Mouse (Mus musculus) WW6 (cell line): ENCODE results near the gene Dmgdh.

Experiments used
- DNase-seq: peaks from one replicate; pipeline ENCODE4 v3.0.0-alpha.2; 2013; ENCODE audit warnings: low read depth, low spot score

The Dmgdh gene

GRCm38 (mm10) chr13:93772279-93772636 is 98.0 kb downstream of the Dmgdh start:
- DNase-seq: no peak

DNA sequence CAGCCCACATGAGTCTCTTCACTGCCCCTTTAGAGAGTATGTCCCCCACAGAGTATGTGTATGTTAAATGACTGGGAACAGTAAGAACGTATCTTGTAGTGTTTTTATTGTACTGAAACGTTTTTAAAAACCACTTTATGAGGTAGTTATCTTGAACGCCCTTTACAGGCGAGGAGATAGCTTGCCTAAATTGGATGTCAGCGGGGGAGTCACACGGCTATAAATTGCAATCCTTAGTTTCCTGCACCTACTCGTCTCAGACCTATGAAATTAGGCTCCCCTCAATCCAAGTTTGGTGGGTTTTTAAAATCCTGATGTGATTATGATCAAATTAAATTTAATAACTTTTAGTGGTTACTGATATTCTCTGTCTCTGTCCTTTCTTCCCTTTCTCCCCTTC is 98.6 kb downstream of the Dmgdh start:
- DNase-seq: no peak

DNA sequence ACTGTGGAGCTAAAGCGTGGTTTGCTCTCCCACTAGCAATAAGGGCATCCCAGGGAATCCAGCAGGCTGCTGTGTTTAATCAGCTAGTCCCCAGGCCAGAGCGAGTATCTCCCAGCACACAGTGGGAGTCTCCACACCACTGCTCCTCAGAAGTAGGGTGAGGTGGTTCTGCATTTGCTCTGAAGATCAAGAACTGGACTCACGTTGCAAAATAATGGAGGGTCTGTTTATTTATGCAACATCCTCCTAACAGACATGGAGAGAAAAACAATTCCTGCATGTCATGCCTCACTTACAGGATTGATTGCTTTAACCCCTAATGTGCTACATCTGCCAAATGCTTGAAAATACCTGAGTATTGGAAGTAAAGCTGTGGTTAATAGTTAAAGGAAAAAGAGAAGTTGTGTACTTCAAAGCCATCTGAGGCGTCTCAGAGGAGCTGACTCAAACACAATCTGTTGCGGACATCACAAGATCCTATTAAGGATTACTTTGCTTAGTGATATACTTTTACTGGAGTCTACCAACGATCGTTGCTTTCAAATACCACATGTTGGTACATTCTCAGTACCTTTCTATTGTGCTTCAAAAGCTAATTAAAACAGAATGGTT is 99.6 kb downstream of the Dmgdh start:
- DNase-seq: no peak

GRCm38 (mm10) chr13:93782823-93783222 is 108.6 kb downstream of the Dmgdh start:
- no peak for DNase-seq

- DNase-seq: no peak
Observed at GRCm38 (mm10) chr13:93785329-93785728, 111.1 kb downstream of the Dmgdh start.

DNA sequence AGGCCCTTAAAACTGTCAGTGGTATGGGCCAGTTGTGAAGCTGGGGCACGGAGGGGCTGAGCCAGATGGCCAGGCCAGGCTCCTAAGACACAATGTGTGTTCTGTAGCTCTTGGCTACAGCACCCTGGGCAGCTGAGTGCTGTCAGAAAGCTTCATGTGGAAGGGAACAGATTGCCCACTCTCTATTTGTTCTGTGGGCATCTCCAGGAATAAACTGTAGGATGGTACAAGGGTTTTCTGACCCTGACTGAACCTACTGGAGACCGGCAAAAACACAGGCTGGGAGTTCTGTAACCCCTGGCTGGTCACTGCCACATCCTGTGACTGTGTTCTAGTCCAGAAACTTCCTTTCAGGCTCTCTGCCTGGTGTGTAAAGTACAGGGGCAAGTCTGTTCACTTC is 111.8 kb downstream of the Dmgdh start:
- DNase-seq: no peak

DNA sequence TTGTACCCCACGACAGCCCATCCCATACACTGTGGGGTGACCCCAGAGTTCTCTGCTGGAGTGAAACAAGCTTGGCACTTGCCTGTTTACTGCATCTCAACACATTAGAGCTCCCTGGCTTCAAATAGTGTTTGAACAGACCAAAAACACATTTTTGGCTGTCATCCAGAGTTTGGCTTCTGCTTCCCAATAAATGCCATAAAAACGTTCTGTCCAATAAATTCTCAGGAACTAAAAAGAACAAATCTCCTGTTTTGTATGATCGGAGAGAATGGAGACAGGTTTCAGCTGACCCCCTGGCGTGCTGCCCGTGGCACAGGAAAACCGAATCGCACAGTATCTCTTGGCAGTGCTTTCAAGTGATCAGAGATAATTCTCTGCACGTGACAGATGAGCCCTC is 113.4 kb downstream of the Dmgdh start:
- DNase-seq: no peak

DNA sequence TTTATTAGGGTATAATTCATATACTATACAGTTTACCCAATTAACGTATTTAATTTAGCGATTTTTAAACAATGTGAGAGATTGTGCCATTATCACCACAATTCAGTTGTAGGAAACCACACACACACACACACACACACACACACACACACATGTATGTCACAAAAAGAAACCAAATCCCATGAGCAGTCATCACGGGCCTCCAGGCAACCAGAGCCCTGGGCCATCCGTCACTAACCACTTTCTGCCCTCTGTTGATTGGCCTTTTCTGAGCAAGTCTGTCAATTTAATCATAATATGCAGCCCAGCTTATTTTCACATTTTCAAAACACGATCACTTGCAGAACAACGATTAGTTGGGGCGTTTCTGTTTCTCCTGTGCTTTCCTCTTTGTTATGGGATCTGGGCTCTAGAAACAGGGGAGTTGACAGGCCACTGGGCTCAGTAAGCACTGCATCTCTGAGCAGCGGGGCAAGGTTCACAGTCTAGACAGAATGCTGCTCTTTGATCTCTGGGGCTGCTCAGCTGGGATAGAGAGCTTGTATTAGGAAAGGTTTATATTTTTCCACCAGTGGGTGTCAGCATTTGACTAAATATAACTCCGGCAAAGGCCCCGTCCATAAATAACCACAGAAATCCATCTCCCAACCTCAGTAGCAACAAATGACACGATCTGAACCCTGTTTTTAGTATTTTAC is 118.9 kb downstream of the Dmgdh start:
- no peak for DNase-seq

GRCm38 (mm10) chr13:93793643-93794182 is 119.5 kb downstream of the Dmgdh start:
- no peak for DNase-seq

GRCm38 (mm10) chr13:93797011-93797600 is 122.9 kb downstream of the Dmgdh start:
- DNase-seq: no peak
